Mouse (Mus musculus) myocyte (in vitro differentiated cells): ENCODE data around the gene Prdm2. TPM values are rescaled to one million over a fixed set of nuclear protein-coding genes. Genes with fewer than 3 reads are reported as not detected.

Experiments
- H3K27me3 ChIP-seq: one replicate; pipeline ENCODE4 v1.6.1; 2011; ENCODE audit not compliant: control insufficient read depth, insufficient read depth, insufficient read length
- H3K36me3 ChIP-seq: one replicate; pipeline ENCODE4 v1.6.1; 2011; ENCODE audit not compliant: control insufficient read depth, insufficient read depth
- H3K4me2 ChIP-seq: one replicate; pipeline ENCODE4 v1.6.1; 2011; ENCODE audit warnings: low read depth, control low read depth
- H3K4me3 ChIP-seq: one replicate; pipeline ENCODE4 v1.5.1; 2011; ENCODE audit warnings: mild to moderate bottlenecking, control low read depth, moderate library complexity
- H3K79me2 ChIP-seq: one replicate; pipeline ENCODE4 v1.6.1; 2011; ENCODE audit not compliant: control insufficient read depth, insufficient read depth
- H3ac ChIP-seq: one replicate; pipeline ENCODE4 v1.6.1; 2011; ENCODE audit not compliant: control insufficient read depth, insufficient read length
- CEBPB ChIP-seq: IDR thresholded peaks from 2 replicates; pipeline ENCODE4 v1.6.1; 2011; ENCODE audit warnings: mild to moderate bottlenecking, moderate library complexity; ENCODE audit not compliant: poor library complexity, insufficient read depth, severe bottlenecking
- E2F4 ChIP-seq: IDR thresholded peaks from one replicate; pipeline ENCODE4 v1.6.1; 2011; ENCODE audit warnings: mild to moderate bottlenecking, control low read depth, moderate library complexity; ENCODE audit not compliant: insufficient read depth
- MAX ChIP-seq: IDR thresholded peaks from one replicate; pipeline ENCODE4 v1.6.1; 2011; ENCODE audit warnings: low read depth, mild to moderate bottlenecking, control low read depth
- MYOD1 ChIP-seq, 3 experiments: IDR thresholded peaks; one replicate each; pipeline ENCODE4 v1.6.1; 2011; ENCODE audit warnings: control low read depth in 2 of 3, low read depth in 2 of 3, mild to moderate bottlenecking in 2 of 3, moderate library complexity in 1 of 3; ENCODE audit not compliant: insufficient read length in 2 of 3, control insufficient read depth in 1 of 3
- MYOG ChIP-seq, 3 experiments: IDR thresholded peaks; one replicate each; pipeline ENCODE4 v1.6.1; 2011; ENCODE audit warnings: control low read depth in 2 of 3, low read depth in 2 of 3, mild to moderate bottlenecking in 2 of 3; ENCODE audit not compliant: insufficient read length in 2 of 3, control insufficient read depth in 1 of 3, insufficient read depth in 1 of 3
- POLR2A ChIP-seq: IDR thresholded peaks from one replicate; pipeline ENCODE4 v1.6.1; 2011; ENCODE audit warnings: low read depth, mild to moderate bottlenecking, control low read depth, moderate library complexity; ENCODE audit not compliant: insufficient read length
- POLR2AphosphoS2 ChIP-seq: IDR thresholded peaks from one replicate; pipeline ENCODE4 v1.6.1; 2011; ENCODE audit warnings: low read depth, control low read depth; ENCODE audit not compliant: insufficient read length
- REST ChIP-seq: IDR thresholded peaks from one replicate; pipeline ENCODE4 v1.6.1; 2011; ENCODE audit warnings: mild to moderate bottlenecking, control low read depth, moderate library complexity; ENCODE audit not compliant: insufficient read depth, insufficient read length
- SRF ChIP-seq: IDR thresholded peaks from one replicate; pipeline ENCODE4 v1.6.1; 2011; ENCODE audit warnings: low read depth; ENCODE audit not compliant: control insufficient read depth, insufficient read length
- TCF12 ChIP-seq: IDR thresholded peaks from one replicate; pipeline ENCODE4 v1.6.1; 2011; ENCODE audit warnings: mild to moderate bottlenecking, control low read depth; ENCODE audit not compliant: poor library complexity, insufficient read depth, severe bottlenecking
- TCF3 ChIP-seq: IDR thresholded peaks from one replicate; pipeline ENCODE4 v1.6.1; 2011; ENCODE audit warnings: low read depth, control low read depth; ENCODE audit not compliant: insufficient read length
- USF1 ChIP-seq: IDR thresholded peaks from one replicate; pipeline ENCODE4 v1.6.1; 2011; ENCODE audit warnings: low read depth, mild to moderate bottlenecking, control low read depth, moderate library complexity
- polyA plus RNA-seq: library from polyadenylated mRNA; unstranded; fragments of >200 nt; fragmentation: generic; extraction: Trizol; gene quantifications from one replicate; pipeline ENCODE4 v1.2.1, GENCODE M21; 2012; ENCODE audit warnings: missing spikeins

Prdm2 gene
- polyA plus RNA-seq, 1 experiment, result 14.5 TPM

DNA sequence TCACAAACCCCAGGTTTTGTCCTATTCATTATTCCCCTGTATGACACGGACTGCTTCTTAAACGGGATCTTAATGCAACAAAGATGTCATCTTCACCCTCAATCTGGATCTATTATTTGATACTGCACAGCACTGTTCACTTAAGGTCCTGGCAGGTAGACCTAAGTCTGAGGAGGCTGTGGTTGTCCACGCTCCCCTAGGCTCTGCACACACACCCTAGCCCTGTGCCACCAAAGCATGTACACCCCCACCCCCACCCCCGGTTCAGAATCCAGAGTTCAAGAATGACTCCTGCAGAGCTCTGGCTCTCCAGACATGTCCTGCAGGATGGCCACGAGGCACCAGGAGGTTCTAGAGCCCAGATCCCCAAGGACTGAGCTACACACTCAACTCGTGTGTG lies 87.5 kb downstream of the Prdm2 start:
- Histone ChIP-seq H3K4me3 (no peak overlapping the region), H3K27me3 (no peaks in the 10 kb centered on the region), H3K36me3 (peaks cover 28% of the 10 kb centered on the region), H3K4me2 (no peak overlapping the region), H3ac (no peak overlapping the region), H3K79me2 (peaks cover 41% of the 10 kb centered on the region)
- TF ChIP-seq REST (no peak), CEBPB (no peak), MYOG (IDR thresholded peaks at IDR 0.05; ENCODE audit: control insufficient read depth in 1 of 3, insufficient read depth in 1 of 3, insufficient read length in 2 of 3, low read depth in 2 of 3) (no peak), MYOD1 (IDR thresholded peaks at IDR 0.05; ENCODE audit: control insufficient read depth in 1 of 3, insufficient read length in 2 of 3, low read depth in 2 of 3) (no peak), TCF3 (no peak), USF1 (no peak), SRF (no peak), POLR2A (no peak), MAX (no peak), POLR2AphosphoS2 (no peak)

DNA sequence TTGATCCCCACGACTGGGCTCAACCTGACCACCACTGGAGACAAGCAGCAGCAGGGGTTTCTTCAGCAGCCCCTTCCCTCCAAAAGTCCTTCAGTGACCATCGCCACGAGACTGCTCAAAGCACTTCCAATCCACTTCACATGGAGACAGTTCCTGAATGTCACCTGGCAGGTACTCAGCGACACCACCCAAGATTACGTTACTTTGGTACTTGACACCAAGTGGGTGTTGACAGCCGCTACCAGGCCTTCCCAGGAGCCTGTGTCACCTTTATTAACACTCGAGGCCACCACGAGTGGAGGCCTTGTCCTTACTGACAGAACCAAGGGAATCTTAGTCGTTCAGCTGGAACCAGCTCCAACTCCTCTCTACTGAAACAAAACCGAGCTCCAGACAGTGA lies 89.8 kb downstream of the Prdm2 start:
- H3K4me3 ChIP-seq, result no peak overlapping the region
- peaks cover 13% of the 10 kb centered on the region for H3K36me3 ChIP-seq
- peaks cover 31% of the 10 kb centered on the region for H3K79me2 ChIP-seq
- TF ChIP-seq E2F4, result no peak
- no peak for TF ChIP-seq MYOG (IDR thresholded peaks at IDR 0.05; ENCODE audit: control insufficient read depth in 1 of 3, insufficient read depth in 1 of 3, insufficient read length in 2 of 3, low read depth in 2 of 3)
- no peak for TF ChIP-seq POLR2AphosphoS2
- TF ChIP-seq USF1, result no peak
- no peak for TF ChIP-seq TCF3
- TF ChIP-seq MYOD1 (IDR thresholded peaks at IDR 0.05; ENCODE audit: control insufficient read depth in 1 of 3, insufficient read length in 2 of 3, low read depth in 2 of 3), result no peak
- TF ChIP-seq SRF, result no peak
- no peak for TF ChIP-seq TCF12
- no peak for TF ChIP-seq POLR2A
- no peak for TF ChIP-seq MAX
- TF ChIP-seq CEBPB, result no peak
- TF ChIP-seq REST, result no peak
- no peak overlapping the region for H3K4me2 ChIP-seq
- no peaks in the 10 kb centered on the region for H3K27me3 ChIP-seq
- no peak overlapping the region for H3ac ChIP-seq

GRCm38 (mm10) chr4:143121174-143121573 lies 91.6 kb downstream of the Prdm2 start:
- no peak overlapping the region for H3K4me2 ChIP-seq
- no peaks in the 10 kb centered on the region for H3K36me3 ChIP-seq
- no peak for TF ChIP-seq MYOG (IDR thresholded peaks at IDR 0.05; ENCODE audit: control insufficient read depth in 1 of 3, insufficient read depth in 1 of 3, insufficient read length in 2 of 3, low read depth in 2 of 3)
- TF ChIP-seq E2F4, result no peak
- TF ChIP-seq SRF, result no peak
- TF ChIP-seq MAX, result no peak
- TF ChIP-seq TCF3, result no peak
- no peak for TF ChIP-seq REST
- TF ChIP-seq CEBPB, result no peak
- no peak for TF ChIP-seq MYOD1 (IDR thresholded peaks at IDR 0.05; ENCODE audit: control insufficient read depth in 1 of 3, insufficient read length in 2 of 3, low read depth in 2 of 3)
- TF ChIP-seq TCF12, result no peak
- TF ChIP-seq POLR2AphosphoS2, result no peak
- no peak overlapping the region for H3ac ChIP-seq
- H3K4me3 ChIP-seq, result no peak overlapping the region
- peaks cover 18% of the 10 kb centered on the region for H3K79me2 ChIP-seq
- no peaks in the 10 kb centered on the region for H3K27me3 ChIP-seq

GRCm38 (mm10) chr4:143120008-143120407 lies 92.8 kb downstream of the Prdm2 start:
- Histone ChIP-seq H3K36me3 (no peaks in the 10 kb centered on the region), H3K4me2 (no peak overlapping the region), H3ac (no peak overlapping the region), H3K79me2 (peaks cover 13% of the 10 kb centered on the region), H3K4me3 (no peak overlapping the region), H3K27me3 (no peaks in the 10 kb centered on the region)
- no peak for TF ChIP-seq E2F4
- no peak for TF ChIP-seq MAX
- no peak for TF ChIP-seq MYOG (IDR thresholded peaks at IDR 0.05; ENCODE audit: control insufficient read depth in 1 of 3, insufficient read depth in 1 of 3, insufficient read length in 2 of 3, low read depth in 2 of 3)
- no peak for TF ChIP-seq SRF
- no peak for TF ChIP-seq CEBPB
- TF ChIP-seq MYOD1 (IDR thresholded peaks at IDR 0.05; ENCODE audit: control insufficient read depth in 1 of 3, insufficient read length in 2 of 3, low read depth in 2 of 3), result no peak
- TF ChIP-seq TCF12, result no peak

- TF ChIP-seq MYOG (IDR thresholded peaks at IDR 0.05; ENCODE audit: control insufficient read depth in 1 of 3, insufficient read depth in 1 of 3, insufficient read length in 2 of 3, low read depth in 2 of 3), result no peak
- no peak for TF ChIP-seq REST
- no peak for TF ChIP-seq USF1
- no peak for TF ChIP-seq TCF3
- no peak for TF ChIP-seq E2F4
- no peak for TF ChIP-seq POLR2AphosphoS2
- TF ChIP-seq TCF12, result no peak
- no peak for TF ChIP-seq MAX
- no peak for TF ChIP-seq CEBPB
- TF ChIP-seq MYOD1 (IDR thresholded peaks at IDR 0.05; ENCODE audit: control insufficient read depth in 1 of 3, insufficient read length in 2 of 3, low read depth in 2 of 3), result no peak
- no peak for TF ChIP-seq POLR2A
- TF ChIP-seq SRF, result no peak
- H3K27me3 ChIP-seq, result no peaks in the 10 kb centered on the region
Measured at GRCm38 (mm10) chr4:143118843-143119242, 94.0 kb downstream of the Prdm2 start.

More at GRCm38 (mm10) chr4:143118843-143119242, 94.0 kb downstream of the Prdm2 start:
- no peak overlapping the region for H3K4me2 ChIP-seq
- peaks cover 12% of the 10 kb centered on the region for H3K79me2 ChIP-seq
- no peak overlapping the region for H3K4me3 ChIP-seq
- no peaks in the 10 kb centered on the region for H3K36me3 ChIP-seq
- no peak overlapping the region for H3ac ChIP-seq
